Mouse (Mus musculus): ENCODE measurements at regions not wholly inside any gene's neighbourhood (a gene's known extent, or its start where the extent isn't known, plus 50 kb on each side); places are given as distances from the start of the nearest gene placed in this dataset.

DNA sequence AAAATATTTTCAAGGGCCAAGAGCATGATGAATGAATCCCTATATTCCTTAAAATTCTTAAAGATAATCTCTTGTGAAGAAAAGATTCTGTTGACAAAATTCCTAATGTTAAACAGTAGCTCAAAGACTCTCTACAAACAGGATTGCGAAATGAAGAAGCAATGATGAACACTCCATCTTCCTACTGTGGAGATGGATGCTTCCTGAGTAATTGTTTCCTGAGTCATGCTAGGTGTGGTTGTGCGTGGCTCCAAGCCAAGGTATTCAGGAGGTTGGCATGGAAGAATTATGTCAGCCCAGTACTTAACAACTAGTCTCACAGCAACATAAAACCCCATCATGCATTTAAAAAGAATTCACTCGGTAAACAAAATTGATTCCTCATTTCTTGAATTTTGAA is 286.4 kb downstream of the Mid1ip1 start:
- no peak for TF ChIP-seq CTCF (IDR thresholded peaks at IDR 0.05; ENCODE audit: control insufficient read depth, insufficient read depth, insufficient read length)
- no peak for TF ChIP-seq USF1 (IDR thresholded peaks at IDR 0.05; ENCODE audit: low read depth)
- TF ChIP-seq MAX (IDR thresholded peaks at IDR 0.05) = no peak
- no peak for TF ChIP-seq MYOG (IDR thresholded peaks at IDR 0.05; ENCODE audit: control insufficient read depth, extremely low read depth, insufficient read length)
- no peak for TF ChIP-seq FOSL1 (IDR thresholded peaks at IDR 0.05; ENCODE audit: insufficient read depth, low read length, poor library complexity, severe bottlenecking)
- peak; percentile 96 for TF ChIP-seq CEBPB (IDR thresholded peaks at IDR 0.05; ENCODE audit: low read depth)
- TF ChIP-seq MYOD1 (IDR thresholded peaks at IDR 0.05; ENCODE audit: control insufficient read depth, insufficient read length, low read depth) = no peak

All from C2C12 (cell line).